Mouse (Mus musculus): ENCODE results near the gene Slc8a3. TPM values are rescaled to one million over a fixed set of nuclear protein-coding genes. Genes with fewer than 3 reads are reported as not detected.
A peak's percentile ranks its signal among the peaks of the same experiment; 100 is the strongest.

Gene Slc8a3
- polyA plus RNA-seq, 1 experiment, result 9.8 TPM

DNA sequence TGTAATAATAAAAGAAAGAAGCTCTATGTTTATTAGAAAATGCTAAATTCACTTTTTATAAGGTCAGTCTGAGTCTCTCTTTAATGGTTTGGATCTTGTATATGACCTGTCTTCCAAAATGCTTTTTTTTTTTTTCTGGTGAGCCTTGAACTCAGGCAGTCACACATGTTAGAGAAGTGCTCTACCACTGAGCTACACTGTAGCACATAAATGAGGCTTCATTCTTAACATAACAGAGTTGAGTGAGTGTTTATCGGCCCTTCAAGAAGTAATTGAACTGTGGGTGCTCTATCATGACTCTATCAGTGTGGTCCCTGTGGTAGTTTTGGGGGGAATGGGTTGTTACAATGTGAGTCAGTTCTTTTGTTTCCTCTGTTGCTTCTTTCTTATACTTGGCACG, 139.0 kb downstream of the Slc8a3 start:
- H3K4me3 ChIP-seq (ENCODE audit: insufficient read depth, low read length), result no peak overlapping the region
- TF ChIP-seq CTCF (IDR thresholded peaks at IDR 0.05; ENCODE audit: extremely low read depth, insufficient read depth, low read length) (no peak), POLR2A (IDR thresholded peaks at IDR 0.05; ENCODE audit: extremely low read depth, insufficient read depth, low read length) (no peak)
- no peaks in the 10 kb centered on the region for H3K4me1 ChIP-seq (ENCODE audit: control insufficient read depth, insufficient read depth, low read length)
- no peak overlapping the region for H3K27ac ChIP-seq (ENCODE audit: insufficient read depth, low read length)

DNA sequence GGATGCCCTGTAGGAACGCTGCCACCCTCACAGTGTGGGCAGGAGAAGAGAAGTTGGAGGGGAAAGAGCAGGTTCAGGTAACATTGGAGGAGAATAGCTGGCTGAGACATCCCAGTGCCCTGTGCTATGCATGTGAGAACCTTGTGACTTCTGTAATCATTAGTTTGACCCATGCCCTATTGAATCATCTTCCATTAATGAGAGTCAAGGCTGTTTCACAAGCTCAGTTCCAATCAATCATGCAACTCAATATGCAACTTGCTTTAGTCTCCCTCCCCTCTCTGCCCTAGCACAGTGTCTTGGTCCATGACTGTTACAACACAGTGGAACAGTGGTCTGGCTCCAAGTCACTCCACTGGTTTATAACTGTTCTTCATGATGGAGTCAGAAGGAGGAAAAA, 143.3 kb downstream of the Slc8a3 start:
- no peak overlapping the region for H3K4me3 ChIP-seq (ENCODE audit: insufficient read depth, low read length)
- TF ChIP-seq POLR2A (IDR thresholded peaks at IDR 0.05; ENCODE audit: extremely low read depth, insufficient read depth, low read length), result no peak
- TF ChIP-seq CTCF (IDR thresholded peaks at IDR 0.05; ENCODE audit: extremely low read depth, insufficient read depth, low read length), result no peak
- H3K27ac ChIP-seq (ENCODE audit: insufficient read depth, low read length), result no peak overlapping the region
- peaks cover 2% of the 10 kb centered on the region for H3K4me1 ChIP-seq (ENCODE audit: control insufficient read depth, insufficient read depth, low read length)

DNA sequence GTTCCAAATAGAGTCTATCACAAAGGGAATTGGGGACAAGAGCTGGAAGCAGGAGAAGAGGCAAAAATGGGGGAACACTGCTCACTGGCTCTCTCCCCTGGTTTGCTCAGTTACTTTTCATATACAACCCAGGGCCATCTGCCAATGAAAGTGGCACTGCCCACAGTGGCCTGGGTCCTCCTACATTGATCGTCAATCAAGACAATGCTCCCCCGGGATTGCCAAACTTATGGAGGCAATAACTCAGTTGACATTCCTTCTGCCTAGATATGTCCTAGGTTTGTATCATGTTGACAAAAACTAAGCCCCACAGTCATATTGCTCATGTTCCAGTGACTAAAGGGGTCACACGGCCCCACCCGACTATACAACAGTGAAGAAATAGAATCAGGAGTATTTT, 144.0 kb downstream of the Slc8a3 start:
- Histone ChIP-seq H3K4me1 (ENCODE audit: control insufficient read depth, insufficient read depth, low read length) (peaks cover 2% of the 10 kb centered on the region), H3K27ac (ENCODE audit: insufficient read depth, low read length) (no peak overlapping the region), H3K4me3 (ENCODE audit: insufficient read depth, low read length) (no peak overlapping the region)
- TF ChIP-seq CTCF (IDR thresholded peaks at IDR 0.05; ENCODE audit: extremely low read depth, insufficient read depth, low read length) (no peak), POLR2A (IDR thresholded peaks at IDR 0.05; ENCODE audit: extremely low read depth, insufficient read depth, low read length) (no peak)

DNA sequence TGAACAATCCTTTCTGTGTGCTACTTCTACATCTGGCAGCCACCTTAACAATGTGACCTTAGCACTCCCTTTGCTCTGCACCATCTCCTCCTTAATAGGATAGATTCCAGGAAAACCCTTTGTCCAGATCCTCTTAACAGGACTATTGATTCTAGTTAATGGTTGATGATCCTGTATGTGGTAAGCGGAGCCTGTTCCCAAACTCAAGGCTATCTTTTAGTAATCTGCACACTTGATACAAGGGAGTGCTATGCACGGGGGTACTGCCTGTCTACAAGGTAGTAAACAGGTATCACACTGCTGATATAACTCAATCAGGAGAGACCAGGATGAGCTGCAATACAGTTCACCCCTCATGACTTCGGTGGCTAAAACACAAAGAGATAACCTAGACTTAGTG, 144.6 kb downstream of the Slc8a3 start:
- TF ChIP-seq CTCF (IDR thresholded peaks at IDR 0.05; ENCODE audit: extremely low read depth, insufficient read depth, low read length) (no peak), POLR2A (IDR thresholded peaks at IDR 0.05; ENCODE audit: extremely low read depth, insufficient read depth, low read length) (no peak)
- Histone ChIP-seq H3K4me1 (ENCODE audit: control insufficient read depth, insufficient read depth, low read length) (peaks cover 2% of the 10 kb centered on the region), H3K27ac (ENCODE audit: insufficient read depth, low read length) (no peak overlapping the region)

DNA sequence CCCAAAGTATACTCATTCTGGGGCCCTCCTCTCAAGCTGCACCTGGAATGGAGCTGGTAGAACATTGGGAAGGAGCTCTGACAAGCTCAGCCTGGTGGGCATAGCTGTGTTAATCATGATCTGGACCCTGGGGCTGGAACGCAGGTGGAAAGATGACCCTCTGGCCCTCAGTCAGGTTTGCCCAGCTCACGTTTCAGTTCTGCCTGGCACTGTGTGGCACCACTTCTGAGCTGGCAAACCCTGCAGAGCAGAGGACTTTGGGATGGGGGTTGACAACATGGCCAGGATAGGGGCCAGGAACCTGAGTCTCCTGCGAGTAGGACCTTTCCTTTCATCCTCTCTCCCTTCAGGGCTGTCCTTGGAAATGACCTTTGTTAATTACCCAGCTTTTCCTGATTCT, 146.3 kb downstream of the Slc8a3 start:
- no peak overlapping the region for H3K4me3 ChIP-seq (ENCODE audit: insufficient read depth, low read length)
- TF ChIP-seq POLR2A (IDR thresholded peaks at IDR 0.05; ENCODE audit: extremely low read depth, insufficient read depth, low read length) (no peak), CTCF (IDR thresholded peaks at IDR 0.05; ENCODE audit: extremely low read depth, insufficient read depth, low read length) (no peak)
- H3K27ac ChIP-seq (ENCODE audit: insufficient read depth, low read length), result no peak overlapping the region
- H3K4me1 ChIP-seq (ENCODE audit: control insufficient read depth, insufficient read depth, low read length), result peaks cover 2% of the 10 kb centered on the region

More for the DNA sequence above, 144.6 kb downstream of the Slc8a3 start:
- no peak overlapping the region for H3K4me3 ChIP-seq (ENCODE audit: insufficient read depth, low read length)

DNA sequence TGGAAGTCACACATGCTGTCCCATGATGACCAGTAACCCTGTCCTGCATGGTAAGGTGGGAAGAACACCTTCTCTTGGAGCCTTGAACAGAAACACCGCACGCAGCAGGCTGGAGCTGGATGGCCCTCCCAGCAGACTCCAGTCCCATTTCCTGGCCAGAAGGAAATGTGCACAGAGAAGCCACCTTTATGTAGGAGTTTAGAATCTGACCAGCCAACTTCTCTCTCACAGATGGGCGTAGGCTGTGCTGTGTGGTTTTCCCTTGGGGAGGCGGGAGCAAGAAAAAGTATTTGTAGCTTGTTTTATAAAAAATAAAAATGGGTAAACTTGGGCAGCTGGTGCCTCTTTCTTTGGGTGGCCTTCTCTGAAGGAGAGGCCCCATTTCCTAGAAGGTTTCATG, 146.9 kb downstream of the Slc8a3 start:
- no peak overlapping the region for H3K27ac ChIP-seq (ENCODE audit: insufficient read depth, low read length)
- peaks cover 2% of the 10 kb centered on the region for H3K4me1 ChIP-seq (ENCODE audit: control insufficient read depth, insufficient read depth, low read length)
- H3K4me3 ChIP-seq (ENCODE audit: insufficient read depth, low read length), result no peak overlapping the region
- TF ChIP-seq POLR2A (IDR thresholded peaks at IDR 0.05; ENCODE audit: extremely low read depth, insufficient read depth, low read length), result no peak
- no peak for TF ChIP-seq CTCF (IDR thresholded peaks at IDR 0.05; ENCODE audit: extremely low read depth, insufficient read depth, low read length)

DNA sequence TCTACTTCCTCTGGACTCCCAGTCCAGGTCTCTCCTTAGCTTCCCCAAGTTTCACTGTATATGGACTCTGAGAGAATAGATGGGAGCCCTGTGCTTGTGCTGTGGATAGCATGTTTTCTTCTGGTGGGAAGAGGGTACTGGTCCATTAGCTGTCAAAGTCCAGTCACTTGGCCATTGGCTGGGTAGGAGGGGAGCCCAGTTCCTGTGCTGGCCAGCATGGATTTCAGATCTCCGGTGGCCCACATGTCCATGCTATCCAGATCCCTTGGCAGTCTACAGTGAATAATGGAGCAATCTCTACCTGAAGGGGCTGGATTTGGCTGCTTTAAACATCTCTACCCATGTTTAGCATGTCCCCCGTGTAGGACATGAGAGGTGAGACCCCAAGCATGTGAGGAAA, 148.0 kb downstream of the Slc8a3 start:
- H3K27ac ChIP-seq (ENCODE audit: insufficient read depth, low read length), result no peak overlapping the region
- TF ChIP-seq CTCF (IDR thresholded peaks at IDR 0.05; ENCODE audit: extremely low read depth, insufficient read depth, low read length), result no peak
- no peak for TF ChIP-seq POLR2A (IDR thresholded peaks at IDR 0.05; ENCODE audit: extremely low read depth, insufficient read depth, low read length)
- H3K4me3 ChIP-seq (ENCODE audit: insufficient read depth, low read length), result no peak overlapping the region
- H3K4me1 ChIP-seq (ENCODE audit: control insufficient read depth, insufficient read depth, low read length), result peaks cover 2% of the 10 kb centered on the region

DNA sequence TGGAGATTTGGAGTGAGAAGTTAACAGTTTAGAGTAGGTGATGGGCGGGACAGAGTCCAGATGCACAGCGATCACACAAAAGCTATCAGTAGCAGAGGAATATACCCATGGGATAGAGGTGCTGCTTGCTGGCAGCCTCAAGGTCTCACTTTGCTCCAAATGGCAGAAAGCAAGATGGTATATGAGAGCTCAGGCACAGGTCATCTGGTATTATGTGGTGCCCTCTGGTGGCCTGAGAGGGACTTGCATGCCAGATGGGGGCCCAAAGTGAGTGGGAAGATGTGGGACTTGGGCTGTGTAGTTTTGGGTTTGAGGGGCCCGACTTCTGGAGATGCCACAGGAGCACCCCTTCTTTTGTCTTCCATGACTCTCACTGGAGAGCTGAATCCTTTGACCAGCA, 150.9 kb downstream of the Slc8a3 start:
- TF ChIP-seq CTCF (IDR thresholded peaks at IDR 0.05; ENCODE audit: extremely low read depth, insufficient read depth, low read length) (peak; percentile 76), POLR2A (IDR thresholded peaks at IDR 0.05; ENCODE audit: extremely low read depth, insufficient read depth, low read length) (no peak)
- Histone ChIP-seq H3K4me3 (ENCODE audit: insufficient read depth, low read length) (no peak overlapping the region), H3K27ac (ENCODE audit: insufficient read depth, low read length) (no peak overlapping the region), H3K4me1 (ENCODE audit: control insufficient read depth, insufficient read depth, low read length) (peaks cover 2% of the 10 kb centered on the region)

DNA sequence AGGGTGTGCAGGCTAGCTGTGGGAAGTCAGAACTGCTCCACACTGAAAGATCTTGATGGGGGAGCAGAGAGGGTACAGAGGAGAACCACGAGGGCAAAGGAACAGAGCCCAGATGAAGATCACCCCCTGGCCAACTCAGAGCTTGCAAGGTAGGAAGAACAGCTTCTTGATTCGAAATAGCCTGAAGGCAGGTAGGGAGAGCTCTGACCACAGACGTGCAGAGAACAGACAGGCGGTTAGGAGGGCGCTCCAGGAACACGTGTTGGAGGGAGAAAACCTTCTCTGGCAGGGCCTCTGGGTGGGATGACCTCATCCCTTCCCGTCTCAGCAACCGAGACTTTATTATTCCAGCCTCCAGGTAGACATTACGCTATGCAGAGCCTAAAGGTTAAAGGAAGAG, 157.7 kb downstream of the Slc8a3 start:
- Histone ChIP-seq H3K27ac (ENCODE audit: insufficient read depth, low read length) (no peak overlapping the region), H3K4me1 (ENCODE audit: control insufficient read depth, insufficient read depth, low read length) (no peaks in the 10 kb centered on the region), H3K4me3 (ENCODE audit: insufficient read depth, low read length) (no peak overlapping the region)
- TF ChIP-seq POLR2A (IDR thresholded peaks at IDR 0.05; ENCODE audit: extremely low read depth, insufficient read depth, low read length) (no peak), CTCF (IDR thresholded peaks at IDR 0.05; ENCODE audit: extremely low read depth, insufficient read depth, low read length) (no peak)

DNA sequence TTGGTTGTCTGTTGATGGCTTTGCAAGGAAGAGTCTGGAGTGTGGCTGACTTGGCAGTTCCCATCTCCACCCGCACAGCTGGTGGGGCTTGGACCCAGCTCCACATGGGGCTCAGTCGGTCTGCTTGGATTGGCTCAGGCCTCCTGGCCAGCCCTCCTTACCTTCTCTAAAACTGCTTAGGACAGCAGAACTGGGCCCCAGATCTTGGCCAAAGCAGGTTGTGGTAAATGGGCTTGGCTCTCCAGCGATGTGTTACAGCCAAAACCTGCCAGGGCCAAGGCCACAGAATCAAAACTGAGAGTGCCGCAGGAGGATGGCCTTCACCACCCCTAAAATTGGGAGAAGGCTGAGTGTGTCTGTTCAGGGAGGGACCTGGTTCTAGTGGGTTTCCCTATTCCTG, 159.1 kb downstream of the Slc8a3 start:
- Histone ChIP-seq H3K4me3 (ENCODE audit: insufficient read depth, low read length) (no peak overlapping the region), H3K4me1 (ENCODE audit: control insufficient read depth, insufficient read depth, low read length) (no peaks in the 10 kb centered on the region), H3K27ac (ENCODE audit: insufficient read depth, low read length) (no peak overlapping the region)
- TF ChIP-seq POLR2A (IDR thresholded peaks at IDR 0.05; ENCODE audit: extremely low read depth, insufficient read depth, low read length), result no peak
- no peak for TF ChIP-seq CTCF (IDR thresholded peaks at IDR 0.05; ENCODE audit: extremely low read depth, insufficient read depth, low read length)

DNA sequence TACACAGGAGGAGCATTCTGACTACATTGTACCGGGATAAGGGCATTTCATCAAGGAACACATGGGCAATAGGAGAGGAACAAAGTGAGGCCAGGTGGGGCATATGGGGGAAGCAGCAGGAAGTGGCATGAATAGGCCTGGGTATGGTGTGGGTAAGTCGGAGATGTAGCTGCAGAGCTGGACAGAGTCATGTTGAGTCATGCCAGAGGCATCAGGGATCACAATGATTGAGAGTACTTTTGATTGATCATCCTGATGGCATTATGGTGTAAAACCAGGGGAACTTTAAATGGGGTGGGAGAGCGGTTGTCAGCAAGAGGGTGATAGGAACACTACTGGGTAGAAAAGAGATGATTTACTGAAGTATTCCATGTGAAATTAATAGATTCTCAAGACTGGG, 160.0 kb downstream of the Slc8a3 start:
- H3K4me3 ChIP-seq (ENCODE audit: insufficient read depth, low read length), result no peak overlapping the region
- H3K27ac ChIP-seq (ENCODE audit: insufficient read depth, low read length), result no peak overlapping the region
- H3K4me1 ChIP-seq (ENCODE audit: control insufficient read depth, insufficient read depth, low read length), result no peaks in the 10 kb centered on the region
- TF ChIP-seq CTCF (IDR thresholded peaks at IDR 0.05; ENCODE audit: extremely low read depth, insufficient read depth, low read length), result no peak
- no peak for TF ChIP-seq POLR2A (IDR thresholded peaks at IDR 0.05; ENCODE audit: extremely low read depth, insufficient read depth, low read length)

Data from cortical plate, adult 2 months (tissue).